Mouse (Mus musculus): ENCODE measurements around the gene Dcdc2c. TPM values are rescaled to one million over a fixed set of nuclear protein-coding genes. Genes with fewer than 3 reads are reported as not detected.

The Dcdc2c gene
- not detected in 2 replicates for polyA plus RNA-seq (2012; rRNA removed)

GRCm38 (mm10) chr12:28552299-28552698 is at the start of gene Dcdc2c:
Dcdc2c (minus strand) TSS chr12:28552399.

DNA sequence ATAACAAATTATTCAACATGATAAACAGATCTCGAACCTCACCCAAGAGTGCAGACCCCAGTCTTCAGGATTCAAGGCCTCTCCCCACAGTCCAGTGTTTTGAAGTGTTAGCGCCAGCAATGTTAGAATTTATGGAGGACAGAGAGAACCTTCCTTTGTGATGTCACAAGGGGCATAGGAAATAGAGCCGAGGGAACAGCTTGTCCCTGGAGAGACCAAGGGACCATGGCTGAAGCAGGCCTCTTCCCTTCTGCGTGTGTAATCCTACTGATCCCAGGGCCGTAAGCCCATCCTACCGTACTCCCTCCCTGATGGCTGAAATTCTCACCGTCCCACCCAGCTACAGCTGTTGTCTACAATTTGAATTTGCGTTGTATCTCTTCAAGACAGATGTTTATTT is 30.2 kb upstream of the Dcdc2c start, which contains the start of gene Allc:
TSS of gene Allc (minus strand) at position 101 of the 400 bp plus-strand sequence.

Other genes with a start within 250 kb of the Dcdc2c start
- not detected in 2 replicates for gene Allc, start 30.1 kb upstream of the Dcdc2c start, polyA plus RNA-seq (2012; rRNA removed)
- 0.14 and 0.17 TPM in 2 replicates for gene Colec11, start 71.0 kb upstream of the Dcdc2c start, polyA plus RNA-seq (2012; rRNA removed)
- 54.5 and 75.4 TPM in 2 replicates for gene Rps7, start 83.6 kb upstream of the Dcdc2c start, polyA plus RNA-seq (2012; rRNA removed)
- gene Rnaseh1, start 97.2 kb upstream of the Dcdc2c start, polyA plus RNA-seq (2012; rRNA removed): 2.2 and 2.8 TPM in 2 replicates
- 4.6 and 5.6 TPM in 2 replicates for gene Adi1, start 122.8 kb upstream of the Dcdc2c start, polyA plus RNA-seq (2012; rRNA removed)
- gene Trappc12, start 198.1 kb upstream of the Dcdc2c start, polyA plus RNA-seq (2012; rRNA removed): 6.3 and 6.6 TPM in 2 replicates
- 16.4 and 17.7 TPM in 2 replicates for gene Eipr1, start 199.4 kb upstream of the Dcdc2c start, polyA plus RNA-seq (2012; rRNA removed)

Data from stomach, adult 2 months (tissue).